In genomic region chr12:79261035-79261434, GRCm38 (mm10) we compare ENCODE assay signal across 9 mouse cellular contexts. TPM values are rescaled to one million over a fixed set of nuclear protein-coding genes. Genes with fewer than 3 reads are reported as not detected.
DNase-seq lines count a peak whose midpoint lies in the region; ATAC-seq and TF ChIP-seq lines count a peak whose summit lies in the region.
"Had no signal": no experiment of that assay in that cellular context is flagged by ENCODE, and none has a peak within 500 bp of the region (broad histone marks: within the 10 kb centered on the region; RNA-seq: fewer than 3 reads in every experiment).

No protein-coding gene starts in this region.

- 54% methylated on average over 5 of the region's 5 CpGs for WGBS in heart, embryonic 11.5 days (ENCODE audit: insufficient replicate concordance)
- 52% methylated on average over 5 of the region's 5 CpGs for WGBS in large intestine, adult 2 months
- 47% methylated on average over 5 of the region's 5 CpGs for WGBS in olfactory bulb, adult 2 months

- H3K4me2 ChIP-seq in heart, embryonic 11.5 days = no peak overlapping the region
- H3K4me2 ChIP-seq: embryonic facial prominence, embryonic 12.5 days had no signal

- intact Hi-C loops in heart, postnatal 10 days (cut with DNase I) = loop anchor here (1.0 kb wide), 1 partner anchor 68 kb away; no protein-coding TSS in a partner anchor

- no peak overlapping the region for H3K4me3 ChIP-seq in heart, embryonic 11.5 days (ENCODE audit: low read depth, low read length)
- no peak overlapping the region for H3K4me3 ChIP-seq in bone marrow macrophage, adult 2 months (ENCODE audit: insufficient read depth, low read length)
- H3K4me3 ChIP-seq in olfactory bulb, adult 2 months (ENCODE audit: insufficient read depth, low read depth, low read length) = no peak overlapping the region
- H3K4me3 ChIP-seq: embryonic facial prominence, embryonic 12.5 days had no signal

- no peak for ATAC-seq in heart, embryonic 11.5 days (replicated peaks; ENCODE audit: insufficient number of reproducible peaks, low FRiP score, low TSS enrichment)

- no peak for TF ChIP-seq POLR2A in bone marrow macrophage, adult 2 months (IDR thresholded peaks at IDR 0.05; ENCODE audit: borderline replicate concordance, low read depth, low read length)
- no peak for TF ChIP-seq POLR2A in olfactory bulb, adult 2 months (IDR thresholded peaks at IDR 0.05; ENCODE audit: insufficient read depth, low read depth, low read length)

- H3K4me1 ChIP-seq in heart, embryonic 11.5 days (ENCODE audit: control insufficient read depth, insufficient read depth, low read length) = no peaks in the 10 kb centered on the region
- no peaks in the 10 kb centered on the region for H3K4me1 ChIP-seq in bone marrow macrophage, adult 2 months (ENCODE audit: control insufficient read depth, insufficient read depth, low read length)
- no peaks in the 10 kb centered on the region for H3K4me1 ChIP-seq in olfactory bulb, adult 2 months (ENCODE audit: control insufficient read depth, insufficient read depth, low read length)
- H3K4me1 ChIP-seq: embryonic facial prominence, embryonic 12.5 days had no signal

- peaks cover 21% of the 10 kb centered on the region for H3K36me3 ChIP-seq in heart, embryonic 11.5 days (ENCODE audit: control insufficient read depth, insufficient read depth, low read length)

- no peaks in the 10 kb centered on the region for H3K9me3 ChIP-seq in heart, embryonic 11.5 days (replicated peaks; ENCODE audit: control insufficient read depth, low read length)
- H3K9me3 ChIP-seq: embryonic facial prominence, embryonic 12.5 days had no signal

- peak; percentile 32 to 49 for DNase-seq in heart, postnatal 10 days
- peak; percentile 40 to 41 for DNase-seq in right cerebral cortex, adult 2 months (ENCODE audit: low spot score in 2 of 2)
- DNase-seq in right cerebral cortex, postnatal 25 days = no peak
- peak; percentile 1 for DNase-seq in large intestine, adult 2 months (ENCODE audit: low read depth, low spot score)
- DNase-seq in urinary bladder, adult 2 months (ENCODE audit: low spot score) = no peak

- no peaks in the 10 kb centered on the region for H3K27me3 ChIP-seq in heart, embryonic 11.5 days (ENCODE audit: control insufficient read depth, insufficient read depth, low read length)
- H3K27me3 ChIP-seq: embryonic facial prominence, embryonic 12.5 days had no signal

- H3K27ac ChIP-seq in heart, embryonic 11.5 days (ENCODE audit: low read depth, low read length) = no peak overlapping the region
- no peak overlapping the region for H3K27ac ChIP-seq in bone marrow macrophage, adult 2 months (ENCODE audit: insufficient read depth, low read depth, low read length)
- H3K27ac ChIP-seq in olfactory bulb, adult 2 months (ENCODE audit: insufficient read depth, low read depth, low read length) = no peak overlapping the region
- H3K27ac ChIP-seq: embryonic facial prominence, embryonic 12.5 days had no signal

- H3K9ac ChIP-seq in heart, embryonic 11.5 days (ENCODE audit: low read depth, low read length) = no peak overlapping the region
- H3K9ac ChIP-seq: embryonic facial prominence, embryonic 12.5 days had no signal

- peak; percentile 51; the same call in 1 of the 2 replicates for TF ChIP-seq CTCF in bone marrow macrophage, adult 2 months (IDR thresholded peaks at IDR 0.05; ENCODE audit: low read depth, low read length)
- TF ChIP-seq CTCF in olfactory bulb, adult 2 months (IDR thresholded peaks at IDR 0.05; ENCODE audit: insufficient read depth, low read depth, low read length) = peak; percentile 41; the same call in 1 of the 2 replicates

RNA-seq across cellular contexts. Expression of gene Zfyve26, which starts 35.1 kb away (rescaled TPM):
- 10 to 100 TPM; 14.9 to 15.8 TPM for total RNA-seq in heart, postnatal 10 days (2021)
- polyA plus RNA-seq in heart, embryonic 11.5 days (2014; fragmentation: Nextera tagmentation; extraction: Ambion mirVana) = 11.5 and 13.7 TPM in 2 replicates
- polyA plus RNA-seq in bone marrow macrophage, adult 2 months (2012; ENCODE audit: insufficient read depth, insufficient read length, missing spikeins) = 30.8 and 38.8 TPM in 2 replicates
- polyA plus RNA-seq in large intestine, adult 2 months (2012; rRNA removed) = 12.5 and 21.0 TPM in 2 replicates
- polyA plus RNA-seq in olfactory bulb, adult 2 months (2012; ENCODE audit: insufficient read depth, insufficient read length, low replicate concordance, missing spikeins) = not detected in 2 replicates
- 37.9 and 39.2 TPM in 2 replicates for polyA plus RNA-seq in urinary bladder, adult 2 months (2012; rRNA removed)

RNA-seq across cellular contexts. Expression of gene Rad51b, which starts 36.0 kb away (rescaled TPM):
- 1 to 10 TPM; 2.0 TPM for total RNA-seq in heart, postnatal 10 days (2021)
- polyA plus RNA-seq in heart, embryonic 11.5 days (2014; fragmentation: Nextera tagmentation; extraction: Ambion mirVana) = 5.1 and 6.4 TPM in 2 replicates
- polyA plus RNA-seq in bone marrow macrophage, adult 2 months (2012; ENCODE audit: insufficient read depth, insufficient read length, missing spikeins) = 1.3 and 2.8 TPM in 2 replicates
- 1.3 and 1.7 TPM in 2 replicates for polyA plus RNA-seq in large intestine, adult 2 months (2012; rRNA removed)
- not detected in 2 replicates for polyA plus RNA-seq in olfactory bulb, adult 2 months (2012; ENCODE audit: insufficient read depth, insufficient read length, low replicate concordance, missing spikeins)
- polyA plus RNA-seq in urinary bladder, adult 2 months (2012; rRNA removed) = 1.7 and 2.3 TPM in 2 replicates

RNA-seq across cellular contexts. Expression of gene Rdh12, which starts 52.3 kb away (rescaled TPM):
- under 1 TPM; 0.31 to 0.32 TPM for total RNA-seq in heart, postnatal 10 days (2021)
- 0.34 and 0.58 TPM in 2 replicates for polyA plus RNA-seq in heart, embryonic 11.5 days (2014; fragmentation: Nextera tagmentation; extraction: Ambion mirVana)
- 0.98 and 0.99 TPM in 2 replicates for polyA plus RNA-seq in bone marrow macrophage, adult 2 months (2012; ENCODE audit: insufficient read depth, insufficient read length, missing spikeins)
- 1.2 and 1.5 TPM in 2 replicates for polyA plus RNA-seq in large intestine, adult 2 months (2012; rRNA removed)
- polyA plus RNA-seq in olfactory bulb, adult 2 months (2012; ENCODE audit: insufficient read depth, insufficient read length, low replicate concordance, missing spikeins) = not detected in 2 replicates
- 6.7 and 8.3 TPM in 2 replicates for polyA plus RNA-seq in urinary bladder, adult 2 months (2012; rRNA removed)

Comparison
In these comparisons a context has a peak if more than half of its experiments do, and no peak if none do; other contexts are left out.
1. DNase-seq: peak in heart, postnatal 10 days (2 of 2), right cerebral cortex, adult 2 months (2 of 2) and large intestine, adult 2 months (single experiment); none in right cerebral cortex, postnatal 25 days (single experiment) and urinary bladder, adult 2 months (single experiment).